10 mouse cellular contexts compared by ENCODE assay signal in genomic region chr8:121119635-121120455, GRCm38 (mm10). TPM values are rescaled to one million over a fixed set of nuclear protein-coding genes. Genes with fewer than 3 reads are reported as not detected.
DNase-seq lines count a peak whose midpoint lies in the region; ATAC-seq and TF ChIP-seq lines count a peak whose summit lies in the region.
"Had no signal": no experiment of that assay in that cellular context is flagged by ENCODE, and none has a peak within 500 bp of the region (broad histone marks: within the 10 kb centered on the region; RNA-seq: fewer than 3 reads in every experiment).

No protein-coding gene starts in this region.

- H3K79me2 ChIP-seq in myocyte (ENCODE audit: control insufficient read depth, insufficient read depth), result peaks cover 39% of the 10 kb centered on the region

- peaks cover 45% of the 10 kb centered on the region for H3K4me1 ChIP-seq in forebrain, embryonic 10.5 days
- no peaks in the 10 kb centered on the region for H3K4me1 ChIP-seq in forebrain, embryonic 14.5 days (ENCODE audit: control insufficient read depth, insufficient read depth, low read length)
- H3K4me1 ChIP-seq in kidney, embryonic 16.5 days (ENCODE audit: insufficient read depth, low read length), result peaks cover 42% of the 10 kb centered on the region
- H3K4me1 ChIP-seq in heart, postnatal 0 days (ENCODE audit: control insufficient read depth, insufficient read depth), result no peaks in the 10 kb centered on the region

- H3K9ac ChIP-seq in forebrain, embryonic 14.5 days (ENCODE audit: low read length), result no peak overlapping the region
- H3K9ac ChIP-seq in kidney, embryonic 16.5 days (replicated peaks; ENCODE audit: low read length), result peak overlapping the region; percentile 80
- peak overlapping the region; percentile 46 for H3K9ac ChIP-seq in heart, postnatal 0 days (replicated peaks; ENCODE audit: low read depth, low read length)

- H3ac ChIP-seq in myocyte (ENCODE audit: control insufficient read depth, insufficient read length), result no peak overlapping the region

- H3K9me3 ChIP-seq in forebrain, embryonic 10.5 days, result no peaks in the 10 kb centered on the region
- H3K9me3 ChIP-seq in forebrain, embryonic 14.5 days (replicated peaks; ENCODE audit: control insufficient read depth, low read length), result no peaks in the 10 kb centered on the region
- H3K9me3 ChIP-seq in kidney, embryonic 16.5 days (ENCODE audit: low read length), result peaks cover 2% of the 10 kb centered on the region; the same call in 1 of the 2 replicates
- no peaks in the 10 kb centered on the region for H3K9me3 ChIP-seq in heart, postnatal 0 days (replicated peaks; ENCODE audit: control insufficient read depth, low read length)

- H3K4me2 ChIP-seq in forebrain, embryonic 14.5 days (ENCODE audit: low read length), result no peak overlapping the region
- peak overlapping the region; percentile 56 for H3K4me2 ChIP-seq in kidney, embryonic 16.5 days (replicated peaks; ENCODE audit: low read depth, low read length)
- peak overlapping the region; percentile 65 for H3K4me2 ChIP-seq in heart, postnatal 0 days (ENCODE audit: low read depth, low read length)
- H3K4me2 ChIP-seq in myocyte (ENCODE audit: low read depth), result peak overlapping the region; percentile 98

- H3K27ac ChIP-seq in forebrain, embryonic 10.5 days, result no peak overlapping the region
- no peak overlapping the region for H3K27ac ChIP-seq in forebrain, embryonic 14.5 days (ENCODE audit: low read depth, low read length)
- peak overlapping the region; percentile 79 for H3K27ac ChIP-seq in kidney, embryonic 16.5 days (ENCODE audit: low read length)
- H3K27ac ChIP-seq in heart, postnatal 0 days (ENCODE audit: low read depth), result peak overlapping the region; percentile 22; the same call in 1 of the 2 replicates

- H3K36me3 ChIP-seq in forebrain, embryonic 10.5 days (replicated peaks), result no peaks in the 10 kb centered on the region
- H3K36me3 ChIP-seq in forebrain, embryonic 14.5 days (ENCODE audit: control insufficient read depth, insufficient read depth, low read length), result no peaks in the 10 kb centered on the region
- peaks cover 21% of the 10 kb centered on the region; the same call in 1 of the 2 replicates for H3K36me3 ChIP-seq in kidney, embryonic 16.5 days (ENCODE audit: insufficient read depth, low read length)
- H3K36me3 ChIP-seq in heart, postnatal 0 days (replicated peaks; ENCODE audit: control insufficient read depth, insufficient read depth, low read length), result no peaks in the 10 kb centered on the region
- no peaks in the 10 kb centered on the region for H3K36me3 ChIP-seq in myocyte (ENCODE audit: control insufficient read depth, insufficient read depth)

- no peak for ATAC-seq in forebrain, embryonic 14.5 days
- ATAC-seq in kidney, embryonic 16.5 days (ENCODE audit: low FRiP score, low TSS enrichment), result no peak
- no peak for ATAC-seq in heart, postnatal 0 days (ENCODE audit: insufficient read depth, low read depth)
- no peak for ATAC-seq in activated CD4-positive, CD25-positive, alpha-beta regulatory T cell, adult 4 months
- ATAC-seq in frontal cortex, adult (ENCODE audit: low TSS enrichment), result no peak

- no peak for TF ChIP-seq EP300 in heart, postnatal 0 days (IDR thresholded peaks at IDR 0.05; ENCODE audit: low read depth)

- DNase-seq in forebrain, embryonic 10.5 days (ENCODE audit: extremely low spot score, low spot score), result peak; percentile 33
- no peak for DNase-seq in forebrain, embryonic 14.5 days (ENCODE audit: low spot score)
- no peak for DNase-seq in kidney, postnatal 14 days
- no peak for DNase-seq in heart, postnatal 0 days (ENCODE audit: low spot score)
- DNase-seq: cerebellum, postnatal 10 days; kidney, adult 8-10 months had no signal

- peaks cover 100% of the 10 kb centered on the region for H3K27me3 ChIP-seq in forebrain, embryonic 10.5 days (ENCODE audit: poor library complexity, severe bottlenecking)
- peaks cover 98% of the 10 kb centered on the region for H3K27me3 ChIP-seq in forebrain, embryonic 14.5 days (replicated peaks; ENCODE audit: control insufficient read depth, insufficient read depth, low read length)
- H3K27me3 ChIP-seq in kidney, embryonic 16.5 days (ENCODE audit: insufficient read depth, low read length), result peaks cover 28% of the 10 kb centered on the region
- peaks cover 100% of the 10 kb centered on the region for H3K27me3 ChIP-seq in heart, postnatal 0 days (ENCODE audit: control insufficient read depth, insufficient read depth, low read length)
- H3K27me3 ChIP-seq in myocyte (ENCODE audit: control insufficient read depth, insufficient read depth, insufficient read length), result no peaks in the 10 kb centered on the region

- H3K4me3 ChIP-seq in forebrain, embryonic 10.5 days, result peak overlapping the region; percentile 58
- no peak overlapping the region for H3K4me3 ChIP-seq in forebrain, embryonic 14.5 days (ENCODE audit: low read depth, low read length)
- peak overlapping the region; percentile 70 for H3K4me3 ChIP-seq in kidney, embryonic 16.5 days (ENCODE audit: low read length)
- peak overlapping the region; percentile 58 for H3K4me3 ChIP-seq in heart, postnatal 0 days (ENCODE audit: low read depth, low read length)
- peak overlapping the region; percentile 82 for H3K4me3 ChIP-seq in myocyte

- TF ChIP-seq CTCF in heart, postnatal 0 days (IDR thresholded peaks at IDR 0.05; ENCODE audit: low read depth), result no peak

- no peak for TF ChIP-seq POLR2A in myocyte (IDR thresholded peaks at IDR 0.05; ENCODE audit: insufficient read length, low read depth)

- WGBS in forebrain, embryonic 10.5 days, result 2% methylated on average over 12 of the region's 12 CpGs
- WGBS in forebrain, embryonic 14.5 days, result 2% methylated on average over 12 of the region's 12 CpGs
- WGBS in kidney, embryonic 16.5 days, result 8% methylated on average over 12 of the region's 12 CpGs
- WGBS in heart, postnatal 0 days, result 28% methylated on average over 12 of the region's 12 CpGs

TF ChIP-seq in myocyte, 11 proteins besides CTCF, POLR2A, EP300 and RAD21:
- TF ChIP-seq E2F4 (IDR thresholded peaks at IDR 0.05; ENCODE audit: insufficient read depth), result no peak
- no peak for TF ChIP-seq CEBPB (IDR thresholded peaks at IDR 0.05; ENCODE audit: insufficient read depth, poor library complexity, severe bottlenecking)
- TF ChIP-seq TCF12 (IDR thresholded peaks at IDR 0.05; ENCODE audit: insufficient read depth, poor library complexity, severe bottlenecking), result no peak
- no peak for TF ChIP-seq MYOG (IDR thresholded peaks at IDR 0.05; ENCODE audit: control insufficient read depth in 1 of 3, insufficient read depth in 1 of 3, insufficient read length in 2 of 3, low read depth in 2 of 3)
- no peak for TF ChIP-seq MYOD1 (IDR thresholded peaks at IDR 0.05; ENCODE audit: control insufficient read depth in 1 of 3, insufficient read length in 2 of 3, low read depth in 2 of 3)
- TF ChIP-seq REST (IDR thresholded peaks at IDR 0.05; ENCODE audit: insufficient read depth, insufficient read length), result no peak
- TF ChIP-seq TCF3 (IDR thresholded peaks at IDR 0.05; ENCODE audit: insufficient read length, low read depth), result no peak
- no peak for TF ChIP-seq USF1 (IDR thresholded peaks at IDR 0.05; ENCODE audit: low read depth)
- TF ChIP-seq MAX (IDR thresholded peaks at IDR 0.05; ENCODE audit: low read depth), result no peak

RNA-seq across cellular contexts. Expression of gene Foxc2, which starts 3.9 kb away (rescaled TPM):
- polyA plus RNA-seq in forebrain, embryonic 10.5 days (2016; fragmentation: Nextera tagmentation; extraction: Ambion mirVana), result 4.6 and 6.1 TPM in 2 replicates
- polyA plus RNA-seq in forebrain, embryonic 14.5 days (2014; fragmentation: Nextera tagmentation; extraction: Ambion mirVana), result 1.1 and 2.1 TPM in 2 replicates
- 24.9 and 27.3 TPM in 2 replicates for polyA plus RNA-seq in kidney, embryonic 16.5 days (2015; fragmentation: Nextera tagmentation; extraction: Ambion mirVana)
- 6.6 and 16.4 TPM in 2 replicates for total RNA-seq in heart, postnatal 0 days (2014; rRNA removed; ENCODE audit: low replicate concordance)
- polyA plus RNA-seq in heart, postnatal 0 days (2015; fragmentation: Nextera tagmentation; extraction: Ambion mirVana), result 2.5 and 3.3 TPM in 2 replicates
- 7.3 TPM for polyA plus RNA-seq in myocyte (2012; fragmentation: generic; extraction: Trizol)
- polyA plus RNA-seq in activated CD4-positive, CD25-positive, alpha-beta regulatory T cell, adult 4 months (2017; shearing (Covaris generic)), result not detected

RNA-seq across cellular contexts. Expression of gene Foxl1, which starts 7.9 kb away (rescaled TPM):
- 0.76 and 0.79 TPM in 2 replicates for polyA plus RNA-seq in forebrain, embryonic 10.5 days (2016; fragmentation: Nextera tagmentation; extraction: Ambion mirVana)
- polyA plus RNA-seq in forebrain, embryonic 14.5 days (2014; fragmentation: Nextera tagmentation; extraction: Ambion mirVana), result 0.13 TPM in 1 of 2 replicates, not detected in the other
- polyA plus RNA-seq in kidney, embryonic 16.5 days (2015; fragmentation: Nextera tagmentation; extraction: Ambion mirVana), result 6.5 and 6.7 TPM in 2 replicates
- 0.35 and 1.9 TPM in 2 replicates for total RNA-seq in heart, postnatal 0 days (2014; rRNA removed; ENCODE audit: low replicate concordance)
- polyA plus RNA-seq in heart, postnatal 0 days (2015; fragmentation: Nextera tagmentation; extraction: Ambion mirVana), result 0.12 and 0.16 TPM in 2 replicates
- 2.6 TPM for polyA plus RNA-seq in myocyte (2012; fragmentation: generic; extraction: Trizol)
- polyA plus RNA-seq in activated CD4-positive, CD25-positive, alpha-beta regulatory T cell, adult 4 months (2017; shearing (Covaris generic)), result not detected

RNA-seq across cellular contexts. Expression of gene Mthfsd, which starts 11.7 kb away (rescaled TPM):
- 69.1 and 69.5 TPM in 2 replicates for polyA plus RNA-seq in forebrain, embryonic 10.5 days (2016; fragmentation: Nextera tagmentation; extraction: Ambion mirVana)
- 47.4 and 47.6 TPM in 2 replicates for polyA plus RNA-seq in forebrain, embryonic 14.5 days (2014; fragmentation: Nextera tagmentation; extraction: Ambion mirVana)
- 75.7 and 81.1 TPM in 2 replicates for polyA plus RNA-seq in kidney, embryonic 16.5 days (2015; fragmentation: Nextera tagmentation; extraction: Ambion mirVana)
- total RNA-seq in heart, postnatal 0 days (2014; rRNA removed; ENCODE audit: low replicate concordance), result 26.5 and 26.8 TPM in 2 replicates
- 22.7 and 24.3 TPM in 2 replicates for polyA plus RNA-seq in heart, postnatal 0 days (2015; fragmentation: Nextera tagmentation; extraction: Ambion mirVana)
- polyA plus RNA-seq in myocyte (2012; fragmentation: generic; extraction: Trizol), result 22.3 TPM
- 10 to 100 TPM; 16.1 to 24.7 TPM for polyA plus RNA-seq in activated CD4-positive, CD25-positive, alpha-beta regulatory T cell, adult 4 months (2017; shearing (Covaris generic))

RNA-seq across cellular contexts. Expression of gene Foxf1, which starts 35.7 kb away (rescaled TPM):
- 2.5 and 2.9 TPM in 2 replicates for polyA plus RNA-seq in forebrain, embryonic 10.5 days (2016; fragmentation: Nextera tagmentation; extraction: Ambion mirVana)
- polyA plus RNA-seq in forebrain, embryonic 14.5 days (2014; fragmentation: Nextera tagmentation; extraction: Ambion mirVana), result 0.52 and 0.69 TPM in 2 replicates
- 1.5 and 4.6 TPM in 2 replicates for polyA plus RNA-seq in kidney, embryonic 16.5 days (2015; fragmentation: Nextera tagmentation; extraction: Ambion mirVana)
- 1.3 and 3.1 TPM in 2 replicates for total RNA-seq in heart, postnatal 0 days (2014; rRNA removed; ENCODE audit: low replicate concordance)
- 0.23 and 0.32 TPM in 2 replicates for polyA plus RNA-seq in heart, postnatal 0 days (2015; fragmentation: Nextera tagmentation; extraction: Ambion mirVana)
- polyA plus RNA-seq in myocyte (2012; fragmentation: generic; extraction: Trizol), result not detected
- polyA plus RNA-seq in activated CD4-positive, CD25-positive, alpha-beta regulatory T cell, adult 4 months (2017; shearing (Covaris generic)), result not detected

Comparison
In these comparisons a context has a peak if more than half of its experiments do, and no peak if none do; other contexts are left out.
1. H3K27ac ChIP-seq: peak in kidney, embryonic 16.5 days (single experiment) and heart, postnatal 0 days (single experiment); none in forebrain, embryonic 10.5 days (single experiment) and forebrain, embryonic 14.5 days (single experiment).